Mouse (Mus musculus) CD4-positive, CD25-positive, alpha-beta regulatory T cell, adult 4 months (primary cell): ENCODE results near the gene Map4k4. TPM values are rescaled to one million over a fixed set of nuclear protein-coding genes. Genes with fewer than 3 reads are reported as not detected.

Experiments used
- ATAC-seq: one replicate; pipeline ENCODE4 v1.8.0; 2017
- polyA plus RNA-seq, 2 experiments: library from polyadenylated mRNA; unstranded; fragments of 100-300 nt; shearing (Covaris generic); gene quantifications; one replicate each; pipeline ENCODE4 v1.2.1; 2017

The Map4k4 gene
- polyA plus RNA-seq, 2 experiments from 2014 or later = 29.5 to 30.3 TPM

GRCm38 (mm10) chr1:40002129-40002727 lies 101.5 kb downstream of the Map4k4 start:
- ATAC-seq = peak; percentile 53

DNA sequence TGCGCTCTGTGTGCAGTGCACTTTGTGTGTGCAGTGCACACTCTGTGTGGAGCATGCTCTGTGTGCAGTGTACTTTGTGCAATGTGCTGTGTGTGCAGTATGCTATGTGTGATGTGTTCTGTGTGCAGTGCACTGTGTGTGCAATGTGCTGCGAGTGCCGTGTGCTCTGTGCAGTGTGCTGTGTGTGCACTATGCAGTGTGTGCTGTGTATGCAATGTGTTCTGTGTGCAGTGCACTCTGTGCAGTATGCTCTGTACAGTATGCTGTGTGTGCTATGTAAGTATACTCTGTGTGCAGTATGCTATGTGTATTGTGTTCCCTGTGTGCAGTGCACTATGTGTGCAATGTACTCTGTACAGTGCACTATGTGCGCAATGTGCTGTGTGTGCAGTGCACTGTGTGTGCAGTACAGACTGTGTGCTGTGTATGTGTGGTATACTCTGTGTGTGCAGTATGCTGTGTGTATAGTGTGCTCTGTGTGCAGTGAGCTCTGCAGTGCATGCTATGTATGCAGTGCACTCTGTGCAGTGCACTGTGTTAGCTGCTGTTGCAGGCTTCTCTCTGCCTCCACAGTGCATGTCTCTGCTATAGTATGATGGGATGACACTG lies 105.4 kb downstream of the Map4k4 start:
- ATAC-seq = no peak

GRCm38 (mm10) chr1:40007962-40008471 lies 107.3 kb downstream of the Map4k4 start:
- peak; percentile 83 for ATAC-seq

GRCm38 (mm10) chr1:40012696-40013095 lies 112.0 kb downstream of the Map4k4 start:
- no peak for ATAC-seq

GRCm38 (mm10) chr1:40015066-40015678 lies 114.5 kb downstream of the Map4k4 start:
- ATAC-seq = no peak

- ATAC-seq = no peak
Measured at GRCm38 (mm10) chr1:40021617-40022016, 120.9 kb downstream of the Map4k4 start.

- peak; percentile 96 for ATAC-seq
Measured at GRCm38 (mm10) chr1:40022472-40023135, 121.9 kb downstream of the Map4k4 start.

DNA sequence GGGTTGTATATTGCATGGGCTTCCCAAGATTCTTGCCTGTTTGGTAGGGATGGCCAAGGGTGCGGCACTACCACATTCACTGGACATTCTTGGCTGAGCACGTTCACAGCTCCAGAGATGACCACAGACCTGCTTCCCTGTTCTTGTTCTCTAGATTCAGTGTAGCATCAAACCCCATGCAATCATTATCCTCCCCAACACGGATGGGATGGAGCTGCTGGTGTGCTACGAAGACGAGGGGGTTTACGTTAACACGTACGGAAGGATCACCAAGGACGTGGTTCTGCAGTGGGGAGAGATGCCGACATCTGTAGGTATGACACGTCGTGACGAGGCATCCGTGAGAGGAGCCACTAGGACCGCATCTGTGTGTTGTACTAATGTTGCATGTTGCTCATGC lies 122.5 kb downstream of the Map4k4 start:
- ATAC-seq = no peak

- ATAC-seq = no peak
Measured at GRCm38 (mm10) chr1:40023748-40024147, 123.0 kb downstream of the Map4k4 start.

GRCm38 (mm10) chr1:40024554-40025320 lies 124.0 kb downstream of the Map4k4 start:
- ATAC-seq = no peak

DNA sequence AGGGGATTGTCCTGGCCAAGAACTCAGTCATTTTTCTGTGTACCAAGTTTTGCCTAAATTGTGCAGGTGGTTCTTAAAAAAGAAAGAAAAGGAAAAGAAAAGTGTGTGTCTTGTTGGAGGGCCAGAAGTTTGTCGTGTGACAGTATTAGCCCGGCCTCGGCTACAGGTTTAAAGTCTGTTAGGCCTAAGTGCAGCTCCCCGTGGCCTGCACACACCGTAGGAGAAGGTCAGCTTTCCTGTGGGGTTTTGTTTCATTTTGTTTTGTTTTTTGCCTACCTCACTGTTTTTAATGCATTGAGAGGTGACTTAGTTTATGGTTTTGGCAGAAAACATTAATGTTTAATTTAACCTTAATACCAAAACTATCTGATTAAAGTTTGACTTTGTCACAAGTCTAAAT lies 124.7 kb downstream of the Map4k4 start:
- ATAC-seq = no peak

DNA sequence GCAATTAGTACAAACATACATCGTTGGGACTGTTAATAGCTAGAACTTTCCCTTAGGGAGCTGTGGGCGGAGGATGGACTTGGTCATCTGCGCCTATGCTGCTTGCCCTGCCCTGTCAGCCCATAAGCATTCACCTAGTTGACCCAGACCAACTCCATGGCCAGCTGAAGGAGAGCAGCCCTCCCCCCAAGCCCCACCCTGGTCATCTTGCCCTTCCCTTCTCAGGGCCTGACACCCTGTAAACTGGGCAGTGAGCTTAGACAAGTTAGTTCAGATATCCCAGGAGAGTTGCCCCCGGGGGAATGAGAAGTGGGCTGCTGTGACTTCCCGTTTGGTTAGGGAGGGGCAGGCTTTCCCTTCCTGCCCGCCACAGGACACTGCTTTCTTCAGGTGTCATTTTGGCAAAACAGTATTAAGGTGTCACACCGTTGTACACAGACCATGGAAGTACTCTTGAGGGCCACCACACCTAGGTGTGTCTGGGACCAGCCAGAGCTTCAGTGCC lies 126.5 kb downstream of the Map4k4 start:
- no peak for ATAC-seq

- ATAC-seq = peak; percentile 17
Measured at GRCm38 (mm10) chr1:40028207-40028998, 127.7 kb downstream of the Map4k4 start.

GRCm38 (mm10) chr1:40029597-40029996 lies 128.9 kb downstream of the Map4k4 start:
- ATAC-seq = no peak

DNA sequence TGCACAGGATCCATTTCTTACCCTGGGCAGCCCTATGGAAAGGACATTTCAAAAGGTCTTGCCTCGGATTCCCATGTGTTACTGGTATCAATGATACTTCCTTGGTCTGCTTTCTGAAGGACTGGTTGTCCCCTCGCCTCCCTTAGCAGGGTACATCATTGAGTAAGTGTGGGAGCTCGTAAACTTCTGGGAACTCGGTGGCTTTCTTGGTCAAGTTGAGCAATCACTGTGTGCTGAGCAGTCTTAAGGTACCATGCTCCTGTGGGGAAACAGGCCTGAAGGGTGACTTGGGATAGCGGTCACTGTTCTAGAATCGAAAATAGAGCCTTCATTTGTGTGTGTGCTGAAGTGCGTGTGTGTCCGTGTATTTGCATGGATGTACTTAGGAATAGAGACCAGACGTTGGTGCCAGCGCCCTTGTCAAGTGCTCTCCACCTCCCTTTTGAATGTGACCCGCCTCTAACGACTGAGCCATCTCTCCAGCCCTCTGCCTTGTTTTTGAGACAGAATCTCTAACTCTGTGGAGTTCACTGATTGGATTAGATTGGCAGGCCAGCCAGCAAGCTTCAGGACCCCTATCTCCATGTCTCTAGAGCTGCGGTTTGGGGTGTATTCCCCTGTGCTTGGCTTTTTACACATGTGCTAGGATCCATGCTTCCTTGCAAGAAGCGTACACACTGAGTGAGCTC lies 129.7 kb downstream of the Map4k4 start:
- ATAC-seq = no peak

DNA sequence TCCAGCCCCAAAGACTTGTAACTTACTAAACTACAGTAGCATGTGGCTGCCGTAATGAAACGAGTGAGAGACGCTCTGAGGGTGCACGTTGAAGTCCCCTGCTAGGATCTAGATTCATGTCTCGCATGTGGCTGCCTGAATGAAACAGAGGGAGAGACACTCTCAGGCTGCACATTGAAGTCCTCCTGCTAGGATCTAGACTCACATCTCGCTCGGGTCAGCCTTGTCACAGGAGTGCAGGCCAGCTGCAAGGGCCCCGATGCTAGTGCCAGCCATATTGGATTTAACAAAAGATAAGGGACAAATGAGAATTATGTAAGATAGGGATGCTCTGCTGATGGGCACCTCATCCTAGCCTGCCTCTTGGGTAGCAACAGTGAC lies 130.3 kb downstream of the Map4k4 start:
- no peak for ATAC-seq

DNA sequence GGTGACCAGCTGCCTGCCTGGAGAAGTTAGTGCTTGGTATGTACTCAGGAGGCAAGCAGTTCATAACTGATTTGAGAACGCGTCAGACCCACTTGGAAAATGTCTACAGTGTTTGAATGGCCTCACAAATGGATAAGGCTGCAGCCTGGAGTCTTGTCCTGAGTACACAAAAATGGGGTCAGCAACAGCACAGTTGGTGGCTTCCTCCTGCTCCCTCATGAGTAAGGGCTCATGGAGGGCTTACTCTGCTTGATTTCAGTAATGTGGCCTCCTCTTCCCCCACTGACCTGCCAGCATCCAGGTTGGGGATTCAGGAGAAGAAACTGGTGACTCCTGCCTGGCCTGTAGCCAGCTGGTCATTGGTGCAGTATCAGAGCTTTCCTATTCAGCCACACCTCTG lies 130.9 kb downstream of the Map4k4 start:
- no peak for ATAC-seq

- peak; percentile 77 for ATAC-seq
Measured at GRCm38 (mm10) chr1:40033315-40033714, 132.6 kb downstream of the Map4k4 start.

DNA sequence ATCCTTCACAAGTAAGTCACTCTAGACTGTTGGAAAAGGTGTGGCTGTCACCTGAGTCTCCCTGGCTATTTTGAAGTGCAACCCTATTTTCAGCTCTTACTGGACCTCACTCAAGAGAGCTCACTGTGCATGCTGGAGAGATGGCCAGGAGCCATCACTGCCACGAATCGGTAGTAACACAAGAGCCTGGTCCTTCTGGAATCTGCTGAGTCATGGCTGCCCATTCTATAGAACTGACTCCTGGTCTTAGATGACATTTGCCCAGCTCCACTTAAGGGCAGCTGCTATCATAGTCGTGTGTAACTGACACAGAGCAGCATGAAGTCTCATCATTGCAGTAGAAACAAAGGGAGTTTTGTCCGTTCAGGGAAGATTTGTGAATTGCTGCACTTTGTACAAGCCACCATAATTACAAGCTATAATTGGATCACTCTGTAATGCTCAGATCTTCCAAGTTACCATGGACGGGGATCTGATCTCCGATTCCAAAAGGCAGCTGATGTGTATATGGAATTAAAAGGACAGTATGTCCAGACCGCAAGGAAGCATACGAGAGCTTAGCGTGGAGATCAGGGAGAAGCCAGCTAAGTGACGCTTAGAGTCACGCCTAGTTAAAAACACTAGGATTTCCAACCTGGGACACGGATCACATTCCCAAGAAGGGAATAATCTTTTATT lies 133.2 kb downstream of the Map4k4 start:
- ATAC-seq = peak; percentile 15

- no peak for ATAC-seq
Measured at GRCm38 (mm10) chr1:40037831-40038230, 137.1 kb downstream of the Map4k4 start.
